Mouse (Mus musculus) midbrain, embryonic 10.5 days (tissue): ENCODE data around the gene Prpsap2. TPM values are rescaled to one million over a fixed set of nuclear protein-coding genes. Genes with fewer than 3 reads are reported as not detected.

Experiments
- DNase-seq: peaks from one replicate; pipeline ENCODE4 v3.0.0-alpha.2; 2017; ENCODE audit warnings: low spot score
- H3K27ac ChIP-seq: fragments of 300-500 bp; sonication (generic); replicated peaks from 2 replicates; pipeline ENCODE4 v1.5.1; 2016; ENCODE audit warnings: mild to moderate bottlenecking
- H3K27me3 ChIP-seq: fragments of 300-500 bp; sonication (generic); 2 replicates; pipeline ENCODE4 v1.6.1; 2016; ENCODE audit warnings: low read depth, mild to moderate bottlenecking; ENCODE audit not compliant: poor library complexity, severe bottlenecking
- H3K36me3 ChIP-seq: fragments of 300-500 bp; sonication (generic); 2 replicates; pipeline ENCODE4 v1.6.1; 2016; ENCODE audit warnings: mild to moderate bottlenecking, moderate library complexity
- H3K4me1 ChIP-seq: fragments of 300-500 bp; sonication (generic); 2 replicates; pipeline ENCODE4 v1.6.1; 2016
- H3K4me3 ChIP-seq: fragments of 300-500 bp; sonication (generic); 2 replicates; pipeline ENCODE4 v1.5.1; 2016; ENCODE audit warnings: mild to moderate bottlenecking, moderate library complexity
- H3K9me3 ChIP-seq: fragments of 300-500 bp; sonication (generic); replicated peaks from 2 replicates; pipeline ENCODE4 v1.6.1; 2016; ENCODE audit warnings: mild to moderate bottlenecking
- WGBS: fragments of 180-500 bp; shearing (Covaris S2); methylation state at CpG from one replicate; pipeline ENCODE4 v1.1.7; 2016; 5-methylcytosine and 5-hydroxymethylcytosine counted together
- polyA plus RNA-seq: library from polyadenylated mRNA; unstranded; fragments of >200 nt; fragmentation: Nextera tagmentation; extraction: Ambion mirVana; gene quantifications from 2 replicates; pipeline ENCODE4 v1.2.1, GENCODE M21; 2016

Prpsap2 gene
- polyA plus RNA-seq, 1 experiment from 2014 or later, result 47.0 TPM

DNA sequence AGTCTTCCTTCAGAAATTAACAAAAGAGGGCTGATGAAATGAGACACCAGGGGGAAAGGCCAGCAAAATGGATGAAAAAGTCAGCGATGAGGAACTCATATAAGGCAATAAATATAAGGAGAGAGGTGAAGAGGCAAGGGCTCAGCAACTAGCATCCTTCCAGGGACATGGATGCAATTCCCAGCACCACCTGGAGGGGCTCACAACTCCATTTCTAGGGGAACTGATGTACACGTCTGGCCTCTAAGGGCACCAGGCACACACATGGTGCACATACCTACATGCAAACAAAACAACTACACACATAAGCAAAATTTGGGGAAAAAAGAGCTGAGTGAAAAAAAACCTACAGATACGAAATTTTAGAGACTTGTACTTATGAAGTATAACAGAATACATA is 17.4 kb downstream of the Prpsap2 start:
- H3K36me3 ChIP-seq, result peaks cover 98% of the 10 kb centered on the region

DNA sequence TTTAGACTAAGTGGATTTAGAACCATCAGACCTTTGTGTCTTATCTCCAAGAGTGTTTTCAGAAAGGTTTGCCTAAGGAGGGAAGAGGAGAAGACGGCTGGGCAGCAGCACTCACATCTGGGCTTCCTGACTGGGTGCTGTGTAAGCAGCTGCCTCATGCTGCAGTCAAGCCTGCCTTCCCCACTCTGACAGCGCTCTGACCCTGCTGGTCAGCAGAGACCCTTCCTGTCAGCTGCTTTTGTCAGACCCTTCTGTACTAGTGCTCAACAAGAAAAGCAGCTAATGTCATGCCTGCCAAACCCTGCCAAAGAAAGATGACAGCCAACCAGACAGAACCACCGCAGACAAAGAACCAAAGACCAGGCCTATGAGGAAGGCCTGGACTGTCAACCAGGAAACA is 18.1 kb downstream of the Prpsap2 start:
- no peak for DNase-seq
- no peaks in the 10 kb centered on the region; the same call in 1 of the 2 replicates for H3K4me1 ChIP-seq

More for the DNA sequence above, 17.4 kb downstream of the Prpsap2 start:
- Histone ChIP-seq H3K9me3 (no peaks in the 10 kb centered on the region), H3K27ac (no peak overlapping the region), H3K4me3 (no peak overlapping the region), H3K4me1 (no peaks in the 10 kb centered on the region; the same call in 1 of the 2 replicates), H3K27me3 (no peaks in the 10 kb centered on the region)
- DNase-seq, result no peak
- WGBS, result 72% methylated on average over 3 of the region's 3 CpGs

DNA sequence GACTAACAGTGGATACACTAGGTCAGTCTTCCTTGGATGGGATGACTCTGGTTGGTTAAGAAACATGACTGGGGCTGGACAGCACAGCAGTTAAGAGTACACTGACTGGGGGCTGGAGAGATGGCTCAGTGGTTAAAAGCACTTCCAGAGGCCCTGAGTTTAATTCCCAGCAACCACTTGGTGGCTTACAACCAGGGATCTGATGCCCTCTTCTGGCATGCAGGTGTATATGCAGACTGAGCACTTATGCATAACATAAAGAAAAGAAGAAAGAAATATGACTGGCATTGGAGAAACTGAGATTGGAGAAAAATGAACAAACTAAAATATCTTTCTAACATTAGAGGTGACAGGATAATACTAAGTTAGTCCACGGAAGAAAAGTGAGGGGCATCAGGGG is 21.4 kb downstream of the Prpsap2 start:
- no peak for DNase-seq
- H3K9me3 ChIP-seq, result no peaks in the 10 kb centered on the region
- no peak overlapping the region for H3K4me3 ChIP-seq
- no peak overlapping the region for H3K27ac ChIP-seq
- no peaks in the 10 kb centered on the region for H3K27me3 ChIP-seq
- peaks cover 100% of the 10 kb centered on the region for H3K36me3 ChIP-seq
- WGBS, result 100% methylated on average over 1 of the region's 1 CpGs
- H3K4me1 ChIP-seq, result no peaks in the 10 kb centered on the region; the same call in 1 of the 2 replicates

More for the DNA sequence above, 18.1 kb downstream of the Prpsap2 start:
- Histone ChIP-seq H3K9me3 (no peaks in the 10 kb centered on the region), H3K27me3 (no peaks in the 10 kb centered on the region), H3K36me3 (peaks cover 98% of the 10 kb centered on the region), H3K4me3 (no peak overlapping the region), H3K27ac (no peak overlapping the region)
- WGBS, result 83% methylated on average over 3 of the region's 3 CpGs

DNA sequence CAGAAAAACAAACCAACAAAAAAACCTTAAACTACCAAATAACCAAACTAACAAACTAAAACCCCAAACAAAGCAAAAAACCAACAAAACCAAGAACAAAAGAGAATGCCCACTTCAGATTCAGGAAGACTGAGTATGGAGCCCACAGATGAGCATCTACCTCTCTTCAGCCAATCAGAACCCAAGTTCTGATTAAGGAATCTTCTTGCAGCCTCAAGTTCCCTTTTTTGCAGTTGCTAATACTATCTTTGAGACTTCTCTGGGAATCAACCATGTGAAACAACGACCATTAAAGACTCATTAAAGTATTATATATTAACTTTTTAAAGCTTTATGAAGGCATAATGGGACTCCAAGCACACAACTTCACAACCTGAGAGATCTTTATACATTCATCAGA is 24.6 kb downstream of the Prpsap2 start:
- no peak overlapping the region for H3K4me3 ChIP-seq
- DNase-seq, result no peak
- no peaks in the 10 kb centered on the region for H3K4me1 ChIP-seq
- peaks cover 100% of the 10 kb centered on the region for H3K36me3 ChIP-seq
- H3K27me3 ChIP-seq, result no peaks in the 10 kb centered on the region
- H3K27ac ChIP-seq, result no peak overlapping the region
- no peaks in the 10 kb centered on the region for H3K9me3 ChIP-seq
- 94% methylated on average over 1 of the region's 1 CpGs for WGBS

DNA sequence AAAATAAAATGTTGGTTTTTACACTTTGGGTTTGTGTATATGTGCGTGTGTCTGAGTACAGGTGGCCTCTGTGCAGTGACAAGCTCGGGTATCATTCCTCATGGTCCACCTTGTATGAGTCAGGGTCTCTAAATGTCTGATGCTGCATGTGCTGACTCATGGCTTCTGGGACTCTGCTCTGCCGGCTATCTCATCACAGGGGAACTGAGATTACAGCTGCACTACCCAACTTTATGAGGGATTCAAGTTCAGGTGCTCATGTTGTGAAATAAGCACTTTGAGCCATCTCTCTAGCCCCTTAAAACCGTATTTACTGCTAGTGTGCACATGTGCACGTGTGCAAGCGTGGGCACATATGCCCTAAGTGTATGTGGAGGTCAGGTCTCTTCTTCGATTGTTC is 29.2 kb downstream of the Prpsap2 start:
- WGBS, result 92% methylated on average over 7 of the region's 7 CpGs
- Histone ChIP-seq H3K4me3 (no peak overlapping the region), H3K36me3 (peaks cover 98% of the 10 kb centered on the region), H3K27ac (no peak overlapping the region), H3K27me3 (no peaks in the 10 kb centered on the region), H3K4me1 (no peaks in the 10 kb centered on the region), H3K9me3 (no peaks in the 10 kb centered on the region)
- DNase-seq, result no peak

DNA sequence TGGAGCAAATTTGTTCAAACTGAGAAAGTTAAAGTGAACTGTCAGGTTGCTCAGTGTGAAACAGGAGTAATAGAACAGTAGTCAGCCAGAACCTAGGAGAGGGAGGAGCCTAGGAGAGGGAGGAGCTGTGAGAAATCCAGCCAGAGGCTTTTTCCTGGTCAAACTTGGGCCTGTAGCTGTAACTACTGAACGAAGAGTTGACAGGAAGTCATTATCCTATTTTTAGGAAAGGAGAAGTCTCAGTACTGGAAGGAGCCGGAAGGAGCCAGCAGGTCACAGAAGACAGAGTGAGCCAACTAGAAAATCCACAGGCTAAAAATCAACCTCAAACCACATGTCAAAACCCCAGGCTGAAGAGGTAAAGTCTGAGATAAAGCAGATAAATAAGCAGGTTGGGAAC is 33.9 kb downstream of the Prpsap2 start:
- no peaks in the 10 kb centered on the region for H3K27me3 ChIP-seq
- no peak for DNase-seq
- H3K4me1 ChIP-seq, result no peaks in the 10 kb centered on the region
- no peak overlapping the region for H3K27ac ChIP-seq
- H3K36me3 ChIP-seq, result peaks cover 68% of the 10 kb centered on the region
- H3K9me3 ChIP-seq, result no peaks in the 10 kb centered on the region
- no peak overlapping the region for H3K4me3 ChIP-seq
- WGBS, result 94% methylated on average over 2 of the region's 2 CpGs

DNA sequence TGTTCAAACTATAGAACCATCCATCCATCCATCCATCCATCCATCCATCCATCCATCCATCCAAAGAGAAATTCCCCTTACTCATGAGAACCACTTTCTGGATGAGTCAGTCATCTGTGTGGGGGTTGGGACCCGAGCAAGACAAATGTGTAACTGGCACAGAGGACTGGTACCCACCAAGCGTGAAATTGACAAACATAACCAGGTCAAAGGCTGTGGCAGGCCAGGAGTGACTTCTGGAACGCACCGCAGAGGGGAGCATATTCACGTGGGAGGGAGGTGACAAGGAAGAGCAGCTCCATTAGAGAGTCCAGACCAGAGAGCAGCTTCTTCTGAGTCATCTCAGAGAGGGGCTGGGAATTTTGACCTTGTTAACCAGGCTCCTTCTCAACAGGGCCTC is 39.8 kb downstream of the Prpsap2 start:
- 81% methylated on average over 5 of the region's 5 CpGs for WGBS
- Histone ChIP-seq H3K27me3 (no peaks in the 10 kb centered on the region), H3K4me1 (no peaks in the 10 kb centered on the region), H3K4me3 (no peak overlapping the region), H3K36me3 (peaks cover 11% of the 10 kb centered on the region), H3K9me3 (no peaks in the 10 kb centered on the region), H3K27ac (no peak overlapping the region)
- DNase-seq, result no peak

DNA sequence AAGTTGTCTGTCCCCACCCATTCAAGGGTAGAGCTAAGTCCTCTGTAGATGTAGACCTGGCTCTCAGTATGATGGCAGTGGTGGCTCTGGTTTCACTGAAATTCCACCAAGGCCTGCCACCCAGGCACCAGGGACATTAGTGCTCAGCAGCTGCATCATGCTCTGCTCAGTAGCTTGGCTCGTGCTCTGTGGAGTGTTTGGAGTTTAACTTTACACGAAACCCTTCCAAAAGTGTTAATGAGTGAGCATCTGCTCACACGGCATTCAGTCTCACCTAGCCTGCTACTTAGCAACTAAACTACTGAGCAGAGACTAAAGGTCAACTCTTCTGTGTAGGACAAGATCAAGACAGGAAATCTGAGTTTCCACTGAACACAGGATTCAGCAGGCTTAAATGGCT is 41.3 kb downstream of the Prpsap2 start, which contains the start of gene Slc5a10:
Gene Slc5a10 (minus strand): TSS at position 191 of the 400 bp plus-strand sequence.
- WGBS, result 93% methylated on average over 3 of the region's 3 CpGs
- no peak for DNase-seq
- H3K4me3 ChIP-seq, result no peak within 1 kb of the TSS
- H3K27me3 ChIP-seq, result no peaks in the 10 kb centered on the region
- no peak within 1 kb of the TSS for H3K27ac ChIP-seq
- no peaks in the 10 kb centered on the region; the same call in 1 of the 2 replicates for H3K36me3 ChIP-seq
- no peaks in the 10 kb centered on the region for H3K9me3 ChIP-seq
- no peaks in the 10 kb centered on the region for H3K4me1 ChIP-seq

DNA sequence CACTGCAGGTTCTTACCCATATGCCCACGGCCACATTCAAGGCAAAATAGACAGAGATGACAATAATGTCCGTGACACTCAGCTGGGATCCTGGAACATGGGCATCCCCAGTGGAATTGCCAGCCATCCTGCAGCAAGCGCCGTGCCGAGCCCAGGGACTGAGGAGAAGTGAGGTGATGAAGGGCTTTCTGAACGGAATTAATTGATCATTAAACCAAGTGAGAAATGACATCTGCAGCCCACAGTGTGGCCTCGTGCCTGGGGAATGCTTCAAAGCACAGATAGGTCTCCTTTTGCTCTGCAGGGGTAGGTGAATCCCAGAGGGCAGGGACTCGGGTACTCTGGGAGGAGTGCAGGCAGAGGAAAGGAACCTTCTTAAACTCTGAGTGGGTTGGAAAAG is 42.1 kb downstream of the Prpsap2 start:
- H3K9me3 ChIP-seq, result no peaks in the 10 kb centered on the region
- WGBS, result 82% methylated on average over 8 of the region's 8 CpGs

DNA sequence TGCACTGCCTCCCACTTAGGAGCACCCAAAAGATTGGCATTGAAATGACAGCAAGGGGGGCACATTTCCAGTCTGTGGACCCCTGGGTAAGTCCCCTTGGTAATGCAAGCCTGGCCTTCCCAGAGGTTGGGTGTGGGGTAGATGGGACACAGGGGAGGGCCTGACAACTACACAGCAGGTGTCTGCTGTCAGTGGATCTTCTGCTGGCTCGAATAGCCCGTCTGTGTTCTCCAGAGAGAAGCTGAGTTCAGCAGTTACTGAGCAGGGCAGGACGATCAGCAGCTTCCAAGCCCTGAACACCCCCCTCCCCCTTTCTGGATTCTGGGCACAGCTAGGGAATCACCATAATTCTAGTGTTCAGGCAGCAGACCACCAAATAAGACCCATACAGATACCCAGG is 42.5 kb downstream of the Prpsap2 start:
- no peaks in the 10 kb centered on the region for H3K27me3 ChIP-seq
- WGBS, result 59% methylated on average over 3 of the region's 3 CpGs
- H3K27ac ChIP-seq, result no peak overlapping the region
- no peak for DNase-seq
- no peak overlapping the region for H3K4me3 ChIP-seq
- no peaks in the 10 kb centered on the region for H3K36me3 ChIP-seq
- H3K4me1 ChIP-seq, result no peaks in the 10 kb centered on the region
- H3K9me3 ChIP-seq, result no peaks in the 10 kb centered on the region

More for the DNA sequence above, 42.1 kb downstream of the Prpsap2 start:
- no peak for DNase-seq
- Histone ChIP-seq H3K36me3 (no peaks in the 10 kb centered on the region), H3K27ac (no peak overlapping the region), H3K4me3 (no peak overlapping the region), H3K27me3 (no peaks in the 10 kb centered on the region), H3K4me1 (no peaks in the 10 kb centered on the region)

DNA sequence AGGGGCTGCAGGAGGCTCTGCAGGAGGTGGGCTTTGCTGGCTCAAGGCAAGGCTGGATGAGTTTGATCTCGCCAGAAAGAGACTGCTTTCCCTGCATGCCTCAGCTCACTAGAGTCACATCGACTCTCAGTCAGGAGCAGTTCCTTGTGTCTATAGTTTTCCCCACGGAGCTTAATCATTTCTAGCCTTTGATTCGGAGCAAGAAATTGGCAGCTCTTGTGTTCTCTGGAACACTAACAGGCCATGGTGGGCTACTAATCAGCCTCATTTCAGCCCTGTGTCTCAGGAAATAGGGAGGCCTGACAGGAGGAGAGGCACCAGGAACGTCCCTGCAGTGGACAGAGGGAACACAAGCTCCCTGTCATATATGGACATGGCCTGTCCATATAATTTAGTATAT is 43.9 kb downstream of the Prpsap2 start:
- no peak overlapping the region for H3K27ac ChIP-seq
- H3K9me3 ChIP-seq, result no peaks in the 10 kb centered on the region
- H3K4me3 ChIP-seq, result no peak overlapping the region
- H3K4me1 ChIP-seq, result peaks cover 2% of the 10 kb centered on the region; the same call in 1 of the 2 replicates
- no peak for DNase-seq
- H3K36me3 ChIP-seq, result no peaks in the 10 kb centered on the region
- no peaks in the 10 kb centered on the region for H3K27me3 ChIP-seq
- 69% methylated on average over 5 of the region's 5 CpGs for WGBS

DNA sequence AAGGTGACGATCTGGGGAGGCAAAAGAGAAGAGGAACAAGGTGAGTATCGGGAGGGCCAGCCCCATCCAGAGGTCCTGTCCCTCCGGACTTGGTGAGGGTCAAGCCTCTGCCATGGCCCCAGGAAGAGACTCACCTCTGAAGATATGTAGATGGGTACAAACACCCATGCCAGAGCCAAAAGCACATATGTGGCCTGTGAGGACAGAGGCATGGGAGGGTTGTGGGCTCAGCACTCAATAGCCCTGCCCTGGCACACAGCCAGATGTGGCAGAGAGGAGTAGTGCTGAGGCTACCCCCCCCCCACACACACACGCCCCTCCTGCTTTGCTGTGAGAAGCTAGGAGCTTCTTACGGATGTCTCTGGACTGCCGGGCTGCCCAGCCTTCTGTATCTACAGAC is 46.8 kb downstream of the Prpsap2 start:
- no peaks in the 10 kb centered on the region for H3K27me3 ChIP-seq
- DNase-seq, result no peak
- no peaks in the 10 kb centered on the region for H3K36me3 ChIP-seq
- peaks cover 4% of the 10 kb centered on the region; the same call in 1 of the 2 replicates for H3K4me1 ChIP-seq
- no peak overlapping the region for H3K4me3 ChIP-seq
- H3K9me3 ChIP-seq, result no peaks in the 10 kb centered on the region
- H3K27ac ChIP-seq, result no peak overlapping the region
- 76% methylated on average over 6 of the region's 6 CpGs for WGBS

DNA sequence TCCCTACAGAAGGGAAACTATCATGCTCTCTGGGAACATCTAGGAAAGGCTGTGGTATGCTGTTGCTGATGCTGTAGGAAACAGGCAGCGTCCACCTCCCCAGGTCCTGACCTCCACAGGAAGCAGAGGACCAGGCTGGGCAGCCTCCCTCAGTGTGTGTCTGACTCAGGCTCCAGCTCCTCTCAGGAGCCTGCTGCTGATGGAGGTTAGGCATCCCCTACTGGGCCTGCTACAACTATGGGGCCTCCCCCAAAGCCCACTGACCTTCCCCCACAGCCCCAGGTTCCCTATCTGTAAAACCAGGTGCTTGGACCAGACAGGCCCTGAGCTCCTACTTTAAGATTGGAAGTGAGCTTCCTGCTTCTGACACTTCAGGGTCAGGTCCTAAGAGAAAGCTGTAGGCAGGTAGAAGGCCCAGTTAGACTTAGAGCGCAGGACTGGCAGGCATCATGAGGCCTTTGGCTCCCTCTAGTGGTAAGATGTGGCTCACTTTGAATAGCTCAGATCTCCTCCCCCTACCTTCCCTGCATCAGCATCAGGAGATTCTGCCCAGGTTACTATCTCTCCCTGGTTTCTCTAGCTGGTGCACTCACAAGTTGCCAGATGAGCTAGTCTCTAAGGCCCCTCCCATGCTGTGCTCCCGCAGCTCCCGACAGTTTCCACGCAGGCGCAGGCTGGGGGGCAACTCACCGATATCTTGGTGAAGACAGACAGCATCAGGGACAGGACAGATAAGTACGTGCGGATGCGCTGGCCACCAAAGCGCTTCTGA is 47.4 kb downstream of the Prpsap2 start:
- H3K27ac ChIP-seq, result no peak overlapping the region
- no peak overlapping the region for H3K4me3 ChIP-seq
- 39% methylated on average over 11 of the region's 11 CpGs for WGBS
- no peaks in the 10 kb centered on the region for H3K27me3 ChIP-seq
- peak; percentile 61 for DNase-seq
- H3K9me3 ChIP-seq, result no peaks in the 10 kb centered on the region
- no peaks in the 10 kb centered on the region for H3K36me3 ChIP-seq
- H3K4me1 ChIP-seq, result peaks cover 4% of the 10 kb centered on the region; the same call in 1 of the 2 replicates
